Mouse (Mus musculus): ENCODE results near the gene Rps21. TPM values are rescaled to one million over a fixed set of nuclear protein-coding genes. Genes with fewer than 3 reads are reported as not detected.

The Rps21 gene
- 125 TPM for polyA plus RNA-seq (2014; fragmentation: Illumina TruSeq; extraction: RNeasy Lipid Tissue Mini Kit (QIAGEN cat#74804); ENCODE audit: low read depth, low replicate concordance)

GRCm38 (mm10) chr2:180257001-180257521 is at the start of gene Rps21:
Gene Rps21 (plus strand): TSS chr2:180257377.

GRCm38 (mm10) chr2:180225762-180226378 is 31.3 kb upstream of the Rps21 start, which contains the start of gene Lama5:
Gene Lama5 (minus strand): TSS chr2:180225859.

GRCm38 (mm10) chr2:180273394-180274244 is 16.4 kb downstream of the Rps21 start, which contains the start of gene Cables2:
Gene Cables2 (minus strand): TSS chr2:180273496.

GRCm38 (mm10) chr2:180289440-180290108 is 32.4 kb downstream of the Rps21 start, which contains the start of gene Rbbp8nl:
Gene Rbbp8nl (minus strand): TSS chr2:180289879.

Other genes with a start within 250 kb of the Rps21 start
- gene Lsm14b, start 232.4 kb upstream of the Rps21 start, polyA plus RNA-seq (2014; fragmentation: Illumina TruSeq; extraction: RNeasy Lipid Tissue Mini Kit (QIAGEN cat#74804); ENCODE audit: low read depth, low replicate concordance), result 37.2 TPM
- gene Psma7, start 214.9 kb upstream of the Rps21 start, polyA plus RNA-seq (2014; fragmentation: Illumina TruSeq; extraction: RNeasy Lipid Tissue Mini Kit (QIAGEN cat#74804); ENCODE audit: low read depth, low replicate concordance), result 51.8 TPM
- gene Ss18l1, start 214.9 kb upstream of the Rps21 start, polyA plus RNA-seq (2014; fragmentation: Illumina TruSeq; extraction: RNeasy Lipid Tissue Mini Kit (QIAGEN cat#74804); ENCODE audit: low read depth, low replicate concordance), result 9.4 TPM
- 2.3 TPM for gene Mtg2, start 186.8 kb upstream of the Rps21 start, polyA plus RNA-seq (2014; fragmentation: Illumina TruSeq; extraction: RNeasy Lipid Tissue Mini Kit (QIAGEN cat#74804); ENCODE audit: low read depth, low replicate concordance)
- not detected for gene Hrh3, start 152.9 kb upstream of the Rps21 start, polyA plus RNA-seq (2014; fragmentation: Illumina TruSeq; extraction: RNeasy Lipid Tissue Mini Kit (QIAGEN cat#74804); ENCODE audit: low read depth, low replicate concordance)
- gene Osbpl2, start 138.1 kb upstream of the Rps21 start, polyA plus RNA-seq (2014; fragmentation: Illumina TruSeq; extraction: RNeasy Lipid Tissue Mini Kit (QIAGEN cat#74804); ENCODE audit: low read depth, low replicate concordance), result 58.9 TPM
- gene Adrm1, start 85.9 kb upstream of the Rps21 start, polyA plus RNA-seq (2014; fragmentation: Illumina TruSeq; extraction: RNeasy Lipid Tissue Mini Kit (QIAGEN cat#74804); ENCODE audit: low read depth, low replicate concordance), result 17.1 TPM
- 2.7 TPM for gene Lama5, start 31.5 kb upstream of the Rps21 start, polyA plus RNA-seq (2014; fragmentation: Illumina TruSeq; extraction: RNeasy Lipid Tissue Mini Kit (QIAGEN cat#74804); ENCODE audit: low read depth, low replicate concordance)
- gene Cables2, start 16.1 kb downstream of the Rps21 start, polyA plus RNA-seq (2014; fragmentation: Illumina TruSeq; extraction: RNeasy Lipid Tissue Mini Kit (QIAGEN cat#74804); ENCODE audit: low read depth, low replicate concordance), result 6.5 TPM
- gene Rbbp8nl, start 32.5 kb downstream of the Rps21 start, polyA plus RNA-seq (2014; fragmentation: Illumina TruSeq; extraction: RNeasy Lipid Tissue Mini Kit (QIAGEN cat#74804); ENCODE audit: low read depth, low replicate concordance), result not detected
- 0.36 TPM for gene Gata5, start 77.3 kb downstream of the Rps21 start, polyA plus RNA-seq (2014; fragmentation: Illumina TruSeq; extraction: RNeasy Lipid Tissue Mini Kit (QIAGEN cat#74804); ENCODE audit: low read depth, low replicate concordance)
- gene Slco4a1, start 198.9 kb downstream of the Rps21 start, polyA plus RNA-seq (2014; fragmentation: Illumina TruSeq; extraction: RNeasy Lipid Tissue Mini Kit (QIAGEN cat#74804); ENCODE audit: low read depth, low replicate concordance), result 3.8 TPM
- gene Ntsr1, start 242.6 kb downstream of the Rps21 start, polyA plus RNA-seq (2014; fragmentation: Illumina TruSeq; extraction: RNeasy Lipid Tissue Mini Kit (QIAGEN cat#74804); ENCODE audit: low read depth, low replicate concordance), result not detected